Mouse (Mus musculus) thymus, postnatal 14 days (tissue): ENCODE results near the gene Mob3c.

Source experiments
- DNase-seq: peaks from one replicate; pipeline ENCODE4 v3.0.0; 2021

Mob3c gene

GRCm38 (mm10) chr4:115827888-115828571 is at the start of gene Mob3c:
Gene Mob3c (plus strand): TSS chr4:115828092.
- DNase-seq: peak; percentile 72

GRCm38 (mm10) chr4:115780269-115780668 is 47.6 kb upstream of the Mob3c start:
- DNase-seq: no peak

- no peak for DNase-seq
Observed at GRCm38 (mm10) chr4:115780918-115781317, 47.0 kb upstream of the Mob3c start, which contains the start of gene Tex38. Gene Tex38 (minus strand): TSS chr4:115781018.

GRCm38 (mm10) chr4:115782026-115782805 is 45.7 kb upstream of the Mob3c start:
- DNase-seq: no peak

GRCm38 (mm10) chr4:115784769-115785510 is 43.0 kb upstream of the Mob3c start, which contains the start of gene Atpaf1:
Gene Atpaf1 (plus strand): TSS chr4:115784812.
- peak; percentile 83 for DNase-seq

- DNase-seq: no peak
Observed at GRCm38 (mm10) chr4:115785511-115786034, 42.3 kb upstream of the Mob3c start.

GRCm38 (mm10) chr4:115790864-115791263 is 37.0 kb upstream of the Mob3c start:
- no peak for DNase-seq

- no peak for DNase-seq
Observed at GRCm38 (mm10) chr4:115795360-115795759, 32.5 kb upstream of the Mob3c start.

- DNase-seq: no peak
Observed at GRCm38 (mm10) chr4:115799981-115800380, 27.9 kb upstream of the Mob3c start.

- no peak for DNase-seq
Observed at GRCm38 (mm10) chr4:115812326-115812725, 15.6 kb upstream of the Mob3c start.

GRCm38 (mm10) chr4:115815606-115816005 is 12.3 kb upstream of the Mob3c start:
- no peak for DNase-seq

GRCm38 (mm10) chr4:115820199-115820598 is 7.7 kb upstream of the Mob3c start:
- DNase-seq: no peak

- no peak for DNase-seq
Observed at GRCm38 (mm10) chr4:115820944-115821343, 6.9 kb upstream of the Mob3c start.

- DNase-seq: no peak
Observed at GRCm38 (mm10) chr4:115821431-115821830, 6.5 kb upstream of the Mob3c start.

GRCm38 (mm10) chr4:115821928-115822327 is 6.0 kb upstream of the Mob3c start:
- DNase-seq: no peak

GRCm38 (mm10) chr4:115824178-115824577 is 3.7 kb upstream of the Mob3c start:
- DNase-seq: no peak

- DNase-seq: no peak
Observed at GRCm38 (mm10) chr4:115825271-115825670, 2.6 kb upstream of the Mob3c start.

GRCm38 (mm10) chr4:115827066-115827465 is 826 bp upstream of the Mob3c start:
- DNase-seq: no peak

- DNase-seq: no peak
Observed at GRCm38 (mm10) chr4:115827535-115827887, 381 bp upstream of the Mob3c start.

- DNase-seq: no peak
Observed at GRCm38 (mm10) chr4:115828572-115828902, 645 bp downstream of the Mob3c start.

GRCm38 (mm10) chr4:115830491-115830890 is 2.6 kb downstream of the Mob3c start:
- no peak for DNase-seq

- DNase-seq: no peak
Observed at GRCm38 (mm10) chr4:115831221-115831620, 3.3 kb downstream of the Mob3c start.

- no peak for DNase-seq
Observed at GRCm38 (mm10) chr4:115832040-115832439, 4.1 kb downstream of the Mob3c start.
